Mouse (Mus musculus) liver, embryonic 12.5 days (tissue): ENCODE measurements around the gene Mcam. TPM values are rescaled to one million over a fixed set of nuclear protein-coding genes. Genes with fewer than 3 reads are reported as not detected.
"Not testable (repeated sequence)": the region's sequence is repeated elsewhere in the genome, so short reads cannot be mapped to it uniquely, and the experiment has no call there.

Experiments used
- ATAC-seq: fragments of 200-750 bp; cut with Nextera tagmentation; 2 replicates; pipeline ENCODE4 v1.8.0; 2017; ENCODE audit warnings: moderate number of reproducible peaks, mild to moderate bottlenecking, moderate library complexity
- H3K27ac ChIP-seq: fragments of 300-500 bp; sonication (generic); 2 replicates; pipeline ENCODE4 v1.5.1; 2016; ENCODE audit warnings: mild to moderate bottlenecking
- H3K27me3 ChIP-seq: fragments of 300-500 bp; sonication (generic); replicated peaks from 2 replicates; pipeline ENCODE4 v1.6.1; 2016; ENCODE audit warnings: mild to moderate bottlenecking, moderate library complexity
- H3K36me3 ChIP-seq: fragments of 300-500 bp; sonication (generic); 2 replicates; pipeline ENCODE4 v1.6.1; 2016; ENCODE audit warnings: mild to moderate bottlenecking, moderate library complexity
- H3K4me1 ChIP-seq: fragments of 300-500 bp; sonication (generic); 2 replicates; pipeline ENCODE4 v1.6.1; 2016
- H3K4me2 ChIP-seq: fragments of 300-500 bp; sonication (generic); 2 replicates; pipeline ENCODE4 v1.6.1; 2016; ENCODE audit warnings: mild to moderate bottlenecking, moderate library complexity
- H3K4me3 ChIP-seq: fragments of 300-500 bp; sonication (generic); 2 replicates; pipeline ENCODE4 v1.5.1; 2016; ENCODE audit warnings: mild to moderate bottlenecking, moderate library complexity
- H3K9ac ChIP-seq: fragments of 300-500 bp; sonication (generic); 2 replicates; pipeline ENCODE4 v1.6.1; 2016; ENCODE audit warnings: mild to moderate bottlenecking, moderate library complexity
- H3K9me3 ChIP-seq: fragments of 300-500 bp; sonication (generic); replicated peaks from 2 replicates; pipeline ENCODE4 v1.6.1; 2016; ENCODE audit warnings: mild to moderate bottlenecking, moderate library complexity
- WGBS: fragments of 180-500 bp; shearing (Covaris S2); methylation state at CpG from one replicate; pipeline ENCODE4 v1.1.7; 2016; ENCODE audit not compliant: insufficient replicate concordance; 5-methylcytosine and 5-hydroxymethylcytosine counted together
- polyA plus RNA-seq: library from polyadenylated mRNA; unstranded; fragments of >200 nt; fragmentation: Nextera tagmentation; extraction: Ambion mirVana; gene quantifications from 2 replicates; pipeline ENCODE4 v1.2.1, GENCODE M21; 2016

Mcam gene
- polyA plus RNA-seq, 1 experiment from 2014 or later, result 6.3 TPM

DNA sequence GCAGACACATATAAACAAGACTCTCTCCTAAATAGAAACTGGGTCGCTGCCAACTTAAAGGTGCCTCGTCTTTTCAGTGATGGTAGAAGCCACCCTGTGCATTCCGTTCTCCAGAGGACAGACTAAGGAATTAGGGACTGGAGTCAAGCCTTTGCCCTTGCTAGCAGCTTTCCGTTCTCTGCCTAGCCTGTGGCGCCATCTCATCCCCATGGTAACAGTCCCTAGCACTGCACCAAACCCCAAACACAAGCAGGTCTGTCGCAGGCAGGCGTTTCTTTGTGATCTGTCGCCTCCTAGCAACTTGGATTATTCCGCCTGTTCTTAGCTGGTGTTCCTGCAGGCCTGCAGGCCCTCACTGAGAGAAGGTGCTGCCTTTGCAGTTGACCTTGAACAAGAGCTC lies 37.7 kb upstream of the Mcam start:
- Histone ChIP-seq H3K27me3 (no peaks in the 10 kb centered on the region), H3K9me3 (no peaks in the 10 kb centered on the region), H3K36me3 (0 out of 2 replicates have a peak, but pooled peaks cover 5% of the 10 kb centered on the region), H3K9ac (no peak overlapping the region), H3K27ac (no peak overlapping the region), H3K4me1 (peaks cover 4% of the 10 kb centered on the region; the same call in 1 of the 2 replicates), H3K4me2 (no peak overlapping the region), H3K4me3 (no peak overlapping the region)
- 65% methylated on average over 9 of the region's 9 CpGs for WGBS
- ATAC-seq, result no peak

GRCm38 (mm10) chr9:44101490-44101889 lies 32.8 kb upstream of the Mcam start, which contains the start of gene Mfrp:
Gene Mfrp (plus strand): TSS chr9:44101729.
- 80% methylated on average over 9 of the region's 9 CpGs for WGBS
- Histone ChIP-seq H3K4me2 (no peak within 1 kb of the TSS), H3K9me3 (no peaks in the 10 kb centered on the region), H3K4me3 (no peak within 1 kb of the TSS), H3K36me3 (peaks cover 24% of the 10 kb centered on the region), H3K27me3 (no peaks in the 10 kb centered on the region), H3K27ac (no peak within 1 kb of the TSS), H3K9ac (no peak within 1 kb of the TSS), H3K4me1 (peaks cover 4% of the 10 kb centered on the region; the same call in 1 of the 2 replicates)
- no peak for ATAC-seq

GRCm38 (mm10) chr9:44104881-44105280 lies 29.4 kb upstream of the Mcam start:
- no peak overlapping the region for H3K4me2 ChIP-seq
- 79% methylated on average over 7 of the region's 7 CpGs for WGBS
- peaks cover 37% of the 10 kb centered on the region for H3K4me1 ChIP-seq
- peaks cover 55% of the 10 kb centered on the region for H3K36me3 ChIP-seq
- H3K27ac ChIP-seq, result no peak overlapping the region
- H3K27me3 ChIP-seq, result no peaks in the 10 kb centered on the region
- no peaks in the 10 kb centered on the region for H3K9me3 ChIP-seq
- no peak overlapping the region for H3K4me3 ChIP-seq
- no peak overlapping the region for H3K9ac ChIP-seq
- no peak for ATAC-seq

- no peak for ATAC-seq
- H3K4me2 ChIP-seq, result no peak overlapping the region
- H3K27ac ChIP-seq, result no peak overlapping the region
- no peaks in the 10 kb centered on the region for H3K9me3 ChIP-seq
- no peak overlapping the region for H3K9ac ChIP-seq
- H3K4me1 ChIP-seq, result peaks cover 46% of the 10 kb centered on the region
- WGBS, result 85% methylated on average over 10 of the region's 10 CpGs
- no peaks in the 10 kb centered on the region for H3K27me3 ChIP-seq
- H3K36me3 ChIP-seq, result peaks cover 64% of the 10 kb centered on the region
- no peak overlapping the region for H3K4me3 ChIP-seq
Measured at GRCm38 (mm10) chr9:44105781-44106180, 28.5 kb upstream of the Mcam start.

- peaks cover 67% of the 10 kb centered on the region for H3K36me3 ChIP-seq
- WGBS, result 94% methylated on average over 7 of the region's 7 CpGs
Measured at GRCm38 (mm10) chr9:44106182-44106581, 28.1 kb upstream of the Mcam start.

GRCm38 (mm10) chr9:44106596-44106995 lies 27.7 kb upstream of the Mcam start:
- 93% methylated on average over 4 of the region's 4 CpGs for WGBS
- H3K9me3 ChIP-seq, result no peaks in the 10 kb centered on the region
- no peak overlapping the region for H3K4me3 ChIP-seq
- no peak for ATAC-seq
- H3K36me3 ChIP-seq, result peaks cover 68% of the 10 kb centered on the region
- peaks cover 48% of the 10 kb centered on the region for H3K4me1 ChIP-seq
- no peaks in the 10 kb centered on the region for H3K27me3 ChIP-seq
- no peak overlapping the region; the same call in 1 of the 2 replicates for H3K27ac ChIP-seq
- no peak overlapping the region for H3K4me2 ChIP-seq
- H3K9ac ChIP-seq, result no peak overlapping the region

More at GRCm38 (mm10) chr9:44106182-44106581, 28.1 kb upstream of the Mcam start:
- Histone ChIP-seq H3K9me3 (no peaks in the 10 kb centered on the region), H3K27ac (no peak overlapping the region; the same call in 1 of the 2 replicates), H3K9ac (no peak overlapping the region), H3K4me2 (no peak overlapping the region), H3K4me3 (no peak overlapping the region), H3K4me1 (peaks cover 48% of the 10 kb centered on the region), H3K27me3 (no peaks in the 10 kb centered on the region)
- ATAC-seq, result no peak

- 78% methylated on average over 8 of the region's 8 CpGs for WGBS
- Histone ChIP-seq H3K36me3 (peaks cover 70% of the 10 kb centered on the region), H3K27me3 (no peaks in the 10 kb centered on the region), H3K4me1 (peaks cover 53% of the 10 kb centered on the region), H3K9ac (no peak within 1 kb of the TSS; the same call in 1 of the 2 replicates), H3K9me3 (no peaks in the 10 kb centered on the region), H3K4me3 (no peak within 1 kb of the TSS), H3K27ac (no peak within 1 kb of the TSS; the same call in 1 of the 2 replicates), H3K4me2 (peak within 1 kb of the TSS; percentile 18; the same call in 1 of the 2 replicates)
- no peak for ATAC-seq
Measured at GRCm38 (mm10) chr9:44107110-44107509, 27.2 kb upstream of the Mcam start, which contains the start of gene C1qtnf5. Gene C1qtnf5 (plus strand): TSS chr9:44107245.

DNA sequence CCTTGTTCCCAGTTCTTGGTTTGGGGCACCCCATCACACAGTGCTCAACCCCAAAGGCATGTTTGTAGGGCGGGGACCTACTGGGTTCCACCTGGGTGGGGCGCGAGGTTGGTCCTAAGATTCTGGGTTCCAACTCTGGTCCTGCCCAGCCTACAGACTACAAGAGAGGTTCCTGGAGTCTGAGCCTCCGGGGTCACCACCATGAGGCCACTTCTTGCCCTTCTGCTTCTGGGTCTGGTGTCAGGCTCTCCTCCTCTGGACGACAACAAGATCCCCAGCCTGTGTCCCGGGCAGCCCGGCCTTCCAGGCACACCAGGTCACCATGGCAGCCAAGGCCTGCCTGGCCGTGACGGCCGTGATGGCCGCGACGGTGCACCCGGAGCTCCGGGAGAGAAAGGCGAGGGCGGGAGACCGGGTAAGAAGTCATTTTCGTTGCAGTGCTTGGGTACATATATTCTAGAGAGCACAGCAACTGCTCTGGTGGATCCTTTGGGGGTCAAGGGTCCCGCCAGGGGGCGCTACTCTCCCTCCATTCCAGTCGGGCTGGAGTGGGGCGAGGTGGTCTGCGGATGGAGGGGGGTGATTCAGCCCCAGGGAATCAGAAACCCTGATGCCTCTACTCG lies 26.6 kb upstream of the Mcam start:
- Histone ChIP-seq H3K27ac (no peak overlapping the region), H3K27me3 (no peaks in the 10 kb centered on the region), H3K4me3 (no peak overlapping the region), H3K36me3 (peaks cover 70% of the 10 kb centered on the region), H3K9ac (no peak overlapping the region; the same call in 1 of the 2 replicates), H3K4me2 (peak overlapping the region; percentile 18; the same call in 1 of the 2 replicates), H3K9me3 (no peaks in the 10 kb centered on the region), H3K4me1 (peaks cover 53% of the 10 kb centered on the region)
- ATAC-seq, result no peak
- 70% methylated on average over 25 of the region's 25 CpGs for WGBS

DNA sequence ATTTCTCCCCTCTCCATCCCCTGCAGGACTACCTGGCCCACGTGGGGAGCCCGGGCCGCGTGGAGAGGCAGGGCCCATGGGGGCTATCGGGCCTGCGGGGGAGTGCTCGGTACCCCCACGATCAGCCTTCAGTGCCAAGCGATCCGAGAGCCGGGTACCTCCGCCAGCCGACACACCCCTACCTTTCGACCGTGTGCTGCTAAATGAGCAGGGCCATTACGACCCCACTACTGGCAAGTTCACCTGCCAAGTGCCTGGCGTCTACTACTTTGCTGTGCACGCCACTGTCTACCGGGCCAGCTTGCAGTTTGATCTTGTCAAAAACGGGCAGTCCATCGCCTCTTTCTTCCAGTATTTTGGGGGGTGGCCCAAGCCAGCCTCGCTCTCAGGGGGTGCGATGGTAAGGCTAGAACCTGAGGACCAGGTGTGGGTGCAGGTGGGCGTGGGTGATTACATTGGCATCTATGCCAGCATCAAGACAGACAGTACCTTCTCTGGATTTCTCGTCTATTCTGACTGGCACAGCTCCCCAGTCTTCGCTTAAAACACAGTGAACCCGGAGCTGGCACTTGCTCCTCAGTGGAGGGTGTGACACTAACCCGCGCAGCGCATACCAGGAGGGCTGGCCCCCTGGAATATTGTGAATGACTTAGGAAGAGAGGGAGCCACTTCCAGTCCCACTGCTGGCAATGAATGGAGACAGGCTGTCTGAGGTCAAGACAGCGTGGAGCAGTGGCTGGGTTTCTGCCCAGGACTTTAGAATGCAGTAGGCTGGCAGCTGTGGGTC lies 25.8 kb upstream of the Mcam start:
- WGBS, result 83% methylated on average over 31 of the region's 31 CpGs

GRCm38 (mm10) chr9:44109360-44110095 lies 24.7 kb upstream of the Mcam start:
- Histone ChIP-seq H3K27me3 (no peaks in the 10 kb centered on the region), H3K4me3 (peak overlapping the region; percentile 25), H3K4me2 (peak overlapping the region; percentile 42), H3K27ac (peak overlapping the region; percentile 22; the same call in 1 of the 2 replicates), H3K9ac (peak overlapping the region; percentile 47), H3K36me3 (peaks cover 65% of the 10 kb centered on the region), H3K9me3 (no peaks in the 10 kb centered on the region), H3K4me1 (peaks cover 63% of the 10 kb centered on the region)
- no peak for ATAC-seq
- WGBS, result 34% methylated on average over 9 of the region's 9 CpGs

More for the DNA sequence above, 25.8 kb upstream of the Mcam start:
- no peak for ATAC-seq
- H3K9me3 ChIP-seq, result no peaks in the 10 kb centered on the region
- H3K4me1 ChIP-seq, result peaks cover 53% of the 10 kb centered on the region
- no peak overlapping the region for H3K4me3 ChIP-seq
- H3K36me3 ChIP-seq, result peaks cover 70% of the 10 kb centered on the region
- H3K27ac ChIP-seq, result no peak overlapping the region
- 0 out of 2 replicates have a peak overlapping the region, but pooled peaks have one; percentile 9 for H3K9ac ChIP-seq
- H3K27me3 ChIP-seq, result no peaks in the 10 kb centered on the region
- H3K4me2 ChIP-seq, result peak overlapping the region; percentile 42

- H3K36me3 ChIP-seq, result peaks cover 41% of the 10 kb centered on the region
- H3K4me3 ChIP-seq, result peak overlapping the region; percentile 93
- not testable (repeated sequence) for H3K9me3 ChIP-seq, ATAC-seq, H3K27ac ChIP-seq, H3K27me3 ChIP-seq
- H3K4me1 ChIP-seq, result peaks cover 58% of the 10 kb centered on the region
- peak overlapping the region; percentile 73 for H3K4me2 ChIP-seq
- H3K9ac ChIP-seq, result peak overlapping the region; percentile 93
- 71% methylated on average over 10 of the region's 12 CpGs for WGBS
Measured at GRCm38 (mm10) chr9:44111909-44112308, 22.4 kb upstream of the Mcam start.
